Mouse (Mus musculus) bone marrow, adult 2 months (tissue): Measurements from ENCODE around the gene Fam172a.

Experiments used
- CTCF ChIP-seq: fragments of 200-500 bp; IDR thresholded peaks from 2 replicates; pipeline ENCODE4 v1.5.1; 2011; ENCODE audit warnings: low read length, control low read depth; ENCODE audit not compliant: control insufficient read depth, insufficient read depth
- POLR2A ChIP-seq: fragments of 200-500 bp; IDR thresholded peaks from 2 replicates; pipeline ENCODE4 v1.6.1; 2011; ENCODE audit warnings: low read depth, mild to moderate bottlenecking, control low read depth, low read length, borderline replicate concordance; ENCODE audit not compliant: control insufficient read depth

GRCm38 (mm10) chr13:78181071-78181929 lies 479.5 kb downstream of the Fam172a start:
- TF ChIP-seq POLR2A (no peak), CTCF (no peak)
